Mouse (Mus musculus) limb, embryonic 13.5 days (tissue): ENCODE measurements around the gene Cadps. TPM values are rescaled to one million over a fixed set of nuclear protein-coding genes. Genes with fewer than 3 reads are reported as not detected.
A peak's percentile ranks its signal among the peaks of the same experiment; 100 is the strongest.

ENCODE experiments used
- ATAC-seq: fragments of 200-750 bp; cut with Nextera tagmentation; 2 replicates; pipeline ENCODE4 v1.8.0; 2017; ENCODE audit warnings: low read depth, moderate number of reproducible peaks, moderate TSS enrichment; ENCODE audit not compliant: low FRiP score
- H3K27ac ChIP-seq: fragments of 300-500 bp; sonication (generic); 2 replicates; pipeline ENCODE4 v1.5.1; 2015; ENCODE audit warnings: inconsistent platforms, mild to moderate bottlenecking, moderate library complexity
- H3K27me3 ChIP-seq: fragments of 300-500 bp; sonication (generic); 2 replicates; pipeline ENCODE4 v1.6.1; 2015; ENCODE audit warnings: mild to moderate bottlenecking, inconsistent platforms
- H3K36me3 ChIP-seq: fragments of 300-500 bp; sonication (generic); 2 replicates; pipeline ENCODE4 v1.6.1; 2015; ENCODE audit warnings: inconsistent platforms, mild to moderate bottlenecking, moderate library complexity
- H3K4me1 ChIP-seq: fragments of 300-500 bp; sonication (generic); 2 replicates; pipeline ENCODE4 v1.6.1; 2015; ENCODE audit warnings: inconsistent platforms
- H3K4me2 ChIP-seq: fragments of 300-500 bp; sonication (generic); replicated peaks from 2 replicates; pipeline ENCODE4 v1.6.1; 2015; ENCODE audit warnings: inconsistent platforms, mild to moderate bottlenecking, moderate library complexity
- H3K4me3 ChIP-seq: fragments of 300-500 bp; sonication (generic); 2 replicates; pipeline ENCODE4 v1.5.1; 2015; ENCODE audit warnings: moderate library complexity, mild to moderate bottlenecking, inconsistent platforms
- H3K9ac ChIP-seq: fragments of 300-500 bp; sonication (generic); 2 replicates; pipeline ENCODE4 v1.6.1; 2015; ENCODE audit warnings: mild to moderate bottlenecking, inconsistent platforms
- H3K9me3 ChIP-seq: fragments of 300-500 bp; sonication (generic); 2 replicates; pipeline ENCODE4 v1.6.1; 2016; ENCODE audit warnings: inconsistent platforms
- WGBS: fragments of 180-500 bp; shearing (Covaris S2); methylation state at CpG from one replicate; pipeline ENCODE4 v1.1.7; 2015; 5-methylcytosine and 5-hydroxymethylcytosine counted together
- polyA plus RNA-seq: library from polyadenylated mRNA; unstranded; fragments of >200 nt; fragmentation: Nextera tagmentation; extraction: Ambion mirVana; gene quantifications from 2 replicates; pipeline ENCODE4 v1.2.1, GENCODE M21; 2015

The Cadps gene
- polyA plus RNA-seq, 1 experiment from 2014 or later, result 0.87 TPM

GRCm38 (mm10) chr14:12437976-12438375 lies 384.9 kb downstream of the Cadps start:
- Histone ChIP-seq H3K9ac (no peak overlapping the region), H3K36me3 (no peaks in the 10 kb centered on the region), H3K9me3 (no peaks in the 10 kb centered on the region), H3K27me3 (no peaks in the 10 kb centered on the region; the same call in 1 of the 2 replicates), H3K27ac (no peak overlapping the region), H3K4me1 (no peaks in the 10 kb centered on the region), H3K4me3 (no peak overlapping the region), H3K4me2 (no peak overlapping the region)
- 85% methylated on average over 4 of the region's 4 CpGs for WGBS
- no peak for ATAC-seq

- Histone ChIP-seq H3K27me3 (no peaks in the 10 kb centered on the region; the same call in 1 of the 2 replicates), H3K4me2 (no peak overlapping the region), H3K27ac (no peak overlapping the region), H3K4me1 (no peaks in the 10 kb centered on the region), H3K4me3 (no peak overlapping the region), H3K36me3 (no peaks in the 10 kb centered on the region), H3K9ac (no peak overlapping the region), H3K9me3 (no peaks in the 10 kb centered on the region)
- 83% methylated on average over 7 of the region's 7 CpGs for WGBS
- no peak for ATAC-seq
Measured at GRCm38 (mm10) chr14:12437422-12437821, 385.5 kb downstream of the Cadps start.

GRCm38 (mm10) chr14:12436903-12437368 lies 385.9 kb downstream of the Cadps start:
- Histone ChIP-seq H3K4me1 (no peaks in the 10 kb centered on the region), H3K9me3 (no peaks in the 10 kb centered on the region), H3K9ac (no peak overlapping the region), H3K4me3 (no peak overlapping the region), H3K27ac (no peak overlapping the region), H3K4me2 (no peak overlapping the region), H3K27me3 (no peaks in the 10 kb centered on the region; the same call in 1 of the 2 replicates), H3K36me3 (no peaks in the 10 kb centered on the region)
- no peak for ATAC-seq
- WGBS, result 84% methylated on average over 14 of the region's 14 CpGs

DNA sequence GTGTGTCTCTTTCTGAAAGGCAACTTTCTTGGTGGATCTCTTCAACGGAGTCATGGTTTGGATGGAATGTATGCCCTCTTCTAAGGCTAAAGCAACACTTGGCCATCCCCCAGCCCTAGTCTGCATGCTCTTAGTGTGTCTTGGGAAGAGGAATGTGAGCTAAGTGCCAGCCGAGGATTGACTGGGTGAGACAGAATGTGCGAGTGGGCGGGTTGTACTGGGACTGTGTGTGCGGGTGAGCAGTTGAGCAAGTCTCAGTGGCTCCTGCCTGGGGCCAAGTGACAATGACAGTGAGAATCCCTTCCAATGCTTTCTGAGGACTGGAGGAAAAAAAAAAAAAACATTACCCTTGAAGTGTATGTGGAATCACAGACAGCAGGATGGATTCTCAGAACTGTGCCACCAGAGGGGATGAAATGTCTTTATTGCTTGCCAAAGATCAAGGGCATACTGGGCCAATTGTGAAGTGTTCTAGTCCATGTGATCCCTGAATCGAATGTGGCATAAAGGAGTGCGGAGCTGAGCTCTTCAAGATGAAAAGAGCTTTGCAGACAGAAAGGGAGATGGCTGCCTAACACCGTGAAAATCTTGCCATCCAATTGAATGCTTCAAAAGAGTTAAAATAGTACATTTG lies 394.7 kb downstream of the Cadps start:
- no peak overlapping the region for H3K4me3 ChIP-seq
- H3K27me3 ChIP-seq, result no peaks in the 10 kb centered on the region
- no peaks in the 10 kb centered on the region for H3K36me3 ChIP-seq
- ATAC-seq, result no peak
- H3K27ac ChIP-seq, result no peak overlapping the region
- 78% methylated on average over 8 of the region's 8 CpGs for WGBS
- no peaks in the 10 kb centered on the region for H3K4me1 ChIP-seq
- H3K9ac ChIP-seq, result no peak overlapping the region
- H3K9me3 ChIP-seq, result no peaks in the 10 kb centered on the region
- no peak overlapping the region for H3K4me2 ChIP-seq

- Histone ChIP-seq H3K27ac (no peak overlapping the region), H3K9me3 (no peaks in the 10 kb centered on the region), H3K36me3 (no peaks in the 10 kb centered on the region), H3K9ac (no peak overlapping the region), H3K4me2 (no peak overlapping the region), H3K27me3 (no peaks in the 10 kb centered on the region), H3K4me1 (no peaks in the 10 kb centered on the region), H3K4me3 (no peak overlapping the region)
- ATAC-seq, result no peak
- 65% methylated on average over 6 of the region's 6 CpGs for WGBS
Measured at GRCm38 (mm10) chr14:12425311-12425710, 397.6 kb downstream of the Cadps start.

DNA sequence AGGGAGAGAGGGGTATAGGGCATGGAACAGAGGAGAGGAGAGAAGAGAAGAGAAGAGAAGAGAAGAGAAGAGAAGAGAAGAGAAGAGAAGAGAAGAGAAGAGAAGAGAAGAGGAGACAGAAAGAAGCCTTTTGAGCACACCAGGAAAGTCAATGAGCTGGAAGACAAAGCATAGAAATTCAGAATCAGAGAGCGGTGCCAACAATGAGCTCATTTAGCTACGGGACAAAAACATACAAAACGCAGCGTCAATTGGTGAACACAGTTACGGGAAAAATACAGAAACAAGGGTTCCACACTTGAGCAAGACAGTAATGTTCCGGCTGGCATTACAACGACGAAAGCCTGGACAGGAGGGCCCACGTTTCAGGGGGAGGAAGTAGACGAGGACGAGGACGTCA lies 412.6 kb downstream of the Cadps start:
- ATAC-seq, result no peak
- Histone ChIP-seq H3K27me3 (no peaks in the 10 kb centered on the region), H3K27ac (no peak overlapping the region), H3K4me1 (no peaks in the 10 kb centered on the region), H3K36me3 (no peaks in the 10 kb centered on the region), H3K4me2 (no peak overlapping the region), H3K4me3 (no peak overlapping the region), H3K9ac (no peak overlapping the region), H3K9me3 (no peaks in the 10 kb centered on the region)
- WGBS, result 91% methylated on average over 12 of the region's 12 CpGs

DNA sequence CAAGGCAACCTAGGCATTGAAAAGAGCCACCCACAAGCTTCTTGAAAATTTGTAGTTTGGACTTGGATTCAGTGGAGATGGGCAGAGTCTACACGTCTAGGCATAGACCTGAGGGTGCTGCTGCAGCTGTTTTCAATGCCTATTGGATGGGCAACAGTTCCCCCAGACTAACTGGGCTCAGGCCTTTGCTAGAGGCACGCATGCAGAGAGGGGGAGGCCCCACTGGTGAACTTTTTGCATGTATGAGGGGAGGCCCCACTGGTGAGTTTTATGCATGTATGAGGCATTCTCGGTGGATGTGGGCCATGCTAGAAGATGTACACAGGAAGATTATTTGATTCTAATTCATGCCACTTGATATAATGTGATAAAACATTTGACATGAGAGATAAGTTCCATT lies 413.1 kb downstream of the Cadps start:
- Histone ChIP-seq H3K27ac (no peak overlapping the region), H3K4me2 (no peak overlapping the region), H3K4me1 (no peaks in the 10 kb centered on the region), H3K9ac (no peak overlapping the region), H3K4me3 (no peak overlapping the region), H3K9me3 (no peaks in the 10 kb centered on the region), H3K27me3 (no peaks in the 10 kb centered on the region), H3K36me3 (no peaks in the 10 kb centered on the region)
- WGBS, result 77% methylated on average over 3 of the region's 3 CpGs
- ATAC-seq, result no peak

DNA sequence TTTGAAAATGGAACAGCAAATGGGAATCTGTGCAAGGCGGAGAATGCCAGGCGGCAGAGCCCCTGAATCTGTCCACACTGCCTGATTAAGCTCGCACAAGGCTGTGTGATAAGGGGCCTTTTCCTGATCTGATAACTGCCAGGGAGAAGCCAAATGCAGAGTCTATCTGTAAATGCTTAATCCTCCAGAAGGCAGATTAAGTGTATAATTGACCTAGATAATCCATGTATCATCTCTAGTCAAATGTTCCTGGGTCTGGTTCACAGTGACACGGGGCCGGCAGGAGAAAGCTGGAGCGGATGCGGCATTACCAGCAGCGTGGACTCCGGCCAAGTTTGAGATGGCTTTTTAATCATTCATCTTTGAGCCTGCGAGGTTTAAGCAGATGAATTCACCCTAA lies 416.3 kb downstream of the Cadps start:
- Histone ChIP-seq H3K4me2 (no peak overlapping the region), H3K36me3 (no peaks in the 10 kb centered on the region), H3K4me3 (no peak overlapping the region), H3K4me1 (peaks cover 9% of the 10 kb centered on the region; the same call in 1 of the 2 replicates), H3K9ac (no peak overlapping the region), H3K27me3 (no peaks in the 10 kb centered on the region), H3K27ac (no peak overlapping the region), H3K9me3 (no peaks in the 10 kb centered on the region)
- ATAC-seq, result no peak
- WGBS, result 79% methylated on average over 10 of the region's 10 CpGs

DNA sequence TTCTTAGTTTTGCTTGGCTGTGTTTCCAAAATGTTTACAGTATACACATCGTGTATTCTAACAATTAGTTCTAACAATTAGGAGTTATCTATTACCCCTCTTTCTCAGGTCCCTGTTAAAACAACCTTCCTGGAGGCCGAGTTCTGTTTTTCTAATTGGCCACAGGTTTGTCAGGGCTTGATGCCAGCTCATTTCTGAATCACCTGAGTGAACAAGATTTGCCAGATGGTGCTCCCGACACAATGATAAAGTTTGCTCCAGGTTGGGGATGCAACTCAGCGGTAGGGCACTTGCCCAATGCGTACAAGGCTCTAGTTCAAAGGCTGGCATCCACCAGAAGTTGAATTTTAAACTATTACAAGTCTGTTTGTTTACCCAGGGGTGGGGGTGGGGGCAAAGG lies 417.7 kb downstream of the Cadps start:
- Histone ChIP-seq H3K9me3 (no peaks in the 10 kb centered on the region), H3K9ac (no peak overlapping the region), H3K4me1 (peaks cover 9% of the 10 kb centered on the region; the same call in 1 of the 2 replicates), H3K27ac (no peak overlapping the region), H3K36me3 (no peaks in the 10 kb centered on the region), H3K4me2 (no peak overlapping the region), H3K27me3 (no peaks in the 10 kb centered on the region), H3K4me3 (no peak overlapping the region)
- ATAC-seq, result no peak
- 55% methylated on average over 5 of the region's 5 CpGs for WGBS

GRCm38 (mm10) chr14:12404724-12405123 lies 418.2 kb downstream of the Cadps start:
- H3K4me3 ChIP-seq, result no peak overlapping the region
- H3K9me3 ChIP-seq, result no peaks in the 10 kb centered on the region
- H3K4me2 ChIP-seq, result no peak overlapping the region
- WGBS, result 42% methylated on average over 3 of the region's 3 CpGs
- no peaks in the 10 kb centered on the region for H3K27me3 ChIP-seq
- peaks cover 9% of the 10 kb centered on the region; the same call in 1 of the 2 replicates for H3K4me1 ChIP-seq
- no peak overlapping the region for H3K27ac ChIP-seq
- H3K36me3 ChIP-seq, result no peaks in the 10 kb centered on the region
- ATAC-seq, result peak; percentile 36; the same call in 1 of the 2 replicates
- no peak overlapping the region for H3K9ac ChIP-seq

- peaks cover 9% of the 10 kb centered on the region; the same call in 1 of the 2 replicates for H3K4me1 ChIP-seq
- 41% methylated on average over 3 of the region's 3 CpGs for WGBS
- no peak overlapping the region for H3K27ac ChIP-seq
- H3K4me3 ChIP-seq, result no peak overlapping the region
- H3K27me3 ChIP-seq, result no peaks in the 10 kb centered on the region
- ATAC-seq, result no peak
- no peak overlapping the region for H3K9ac ChIP-seq
- H3K9me3 ChIP-seq, result no peaks in the 10 kb centered on the region
- no peak overlapping the region for H3K4me2 ChIP-seq
- H3K36me3 ChIP-seq, result no peaks in the 10 kb centered on the region
Measured at GRCm38 (mm10) chr14:12404052-12404451, 418.8 kb downstream of the Cadps start.

- no peak overlapping the region for H3K4me3 ChIP-seq
- WGBS, result 92% methylated on average over 5 of the region's 5 CpGs
Measured at GRCm38 (mm10) chr14:12400116-12400515, 422.8 kb downstream of the Cadps start.

GRCm38 (mm10) chr14:12397561-12397960 lies 425.3 kb downstream of the Cadps start:
- Histone ChIP-seq H3K4me2 (no peak overlapping the region), H3K36me3 (no peaks in the 10 kb centered on the region), H3K4me1 (peaks cover 4% of the 10 kb centered on the region), H3K27me3 (no peaks in the 10 kb centered on the region), H3K9me3 (no peaks in the 10 kb centered on the region), H3K27ac (no peak overlapping the region), H3K4me3 (no peak overlapping the region), H3K9ac (no peak overlapping the region)
- WGBS, result 72% methylated on average over 3 of the region's 3 CpGs
- no peak for ATAC-seq

More at GRCm38 (mm10) chr14:12400116-12400515, 422.8 kb downstream of the Cadps start:
- Histone ChIP-seq H3K9ac (no peak overlapping the region), H3K4me2 (no peak overlapping the region), H3K36me3 (no peaks in the 10 kb centered on the region), H3K9me3 (no peaks in the 10 kb centered on the region), H3K27me3 (no peaks in the 10 kb centered on the region), H3K27ac (no peak overlapping the region), H3K4me1 (peaks cover 9% of the 10 kb centered on the region; the same call in 1 of the 2 replicates)
- ATAC-seq, result no peak
